Mouse (Mus musculus) liver, embryonic 15.5 days (tissue): ENCODE measurements around the gene Lhfpl5. TPM values are rescaled to one million over a fixed set of nuclear protein-coding genes. Genes with fewer than 3 reads are reported as not detected.
"Not testable (repeated sequence)": the region's sequence is repeated elsewhere in the genome, so short reads cannot be mapped to it uniquely, and the experiment has no call there.

Source experiments
- ATAC-seq: fragments of 200-750 bp; cut with Nextera tagmentation; 2 replicates; pipeline ENCODE4 v1.8.0; 2017; ENCODE audit warnings: moderate number of reproducible peaks, mild to moderate bottlenecking, moderate library complexity; ENCODE audit not compliant: insufficient read depth
- H3K27ac ChIP-seq: fragments of 300-500 bp; sonication (generic); replicated peaks from 2 replicates; pipeline ENCODE4 v1.5.1; 2015; ENCODE audit warnings: mild to moderate bottlenecking, inconsistent platforms
- H3K27me3 ChIP-seq: fragments of 300-500 bp; sonication (generic); 2 replicates; pipeline ENCODE4 v1.6.1; 2015; ENCODE audit warnings: mild to moderate bottlenecking, inconsistent platforms
- H3K36me3 ChIP-seq: fragments of 300-500 bp; sonication (generic); replicated peaks from 2 replicates; pipeline ENCODE4 v1.6.1; 2015; ENCODE audit warnings: moderate library complexity, mild to moderate bottlenecking, inconsistent platforms
- H3K4me1 ChIP-seq: fragments of 300-500 bp; sonication (generic); replicated peaks from 2 replicates; pipeline ENCODE4 v1.6.1; 2015; ENCODE audit warnings: inconsistent platforms
- H3K4me2 ChIP-seq: fragments of 300-500 bp; sonication (generic); 2 replicates; pipeline ENCODE4 v1.6.1; 2015; ENCODE audit warnings: moderate library complexity, mild to moderate bottlenecking, inconsistent platforms
- H3K4me3 ChIP-seq: fragments of 300-500 bp; sonication (generic); replicated peaks from 2 replicates; pipeline ENCODE4 v1.5.1; 2015; ENCODE audit warnings: mild to moderate bottlenecking, inconsistent platforms
- H3K9ac ChIP-seq: fragments of 300-500 bp; sonication (generic); 2 replicates; pipeline ENCODE4 v1.6.1; 2015; ENCODE audit warnings: moderate library complexity, mild to moderate bottlenecking, inconsistent platforms
- H3K9me3 ChIP-seq: fragments of 300-500 bp; sonication (generic); replicated peaks from 2 replicates; pipeline ENCODE4 v1.6.1; 2016; ENCODE audit warnings: inconsistent platforms
- WGBS: fragments of 180-500 bp; shearing (Covaris S2); methylation state at CpG from one replicate; pipeline ENCODE4 v1.1.7; 2015; ENCODE audit warnings: mixed read lengths; ENCODE audit not compliant: insufficient replicate concordance; 5-methylcytosine and 5-hydroxymethylcytosine counted together
- polyA plus RNA-seq: library from polyadenylated mRNA; unstranded; fragments of >200 nt; fragmentation: Nextera tagmentation; extraction: Ambion mirVana; gene quantifications from 2 replicates; pipeline ENCODE4 v1.2.1, GENCODE M21; 2015

The Lhfpl5 gene
- polyA plus RNA-seq, 1 experiment from 2014 or later: 0.06 TPM

DNA sequence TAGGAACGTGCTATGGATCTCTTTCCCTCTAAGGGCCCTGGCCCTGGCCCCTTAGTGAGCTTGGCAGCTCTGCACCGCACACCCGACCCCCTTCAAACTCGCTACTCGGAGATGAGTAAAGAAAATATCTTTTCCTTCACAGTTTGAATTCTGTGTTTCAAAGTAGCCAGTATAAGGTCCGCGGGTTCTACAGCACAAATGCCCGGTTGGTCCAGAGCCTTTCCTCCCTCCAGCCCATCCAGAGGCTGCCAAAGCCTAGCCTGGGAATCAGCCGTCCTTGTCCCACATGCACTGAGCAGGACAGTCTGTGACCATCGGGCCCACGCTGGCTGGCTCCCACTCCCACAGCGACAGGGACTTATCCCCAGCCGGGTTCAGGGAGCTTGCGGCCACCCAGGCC lies 26.3 kb upstream of the Lhfpl5 start, which contains the start of gene Clpsl2:
Clpsl2 (plus strand) TSS at position 301 of the 400 bp plus-strand sequence.
- Histone ChIP-seq H3K27me3 (no peaks in the 10 kb centered on the region; the same call in 1 of the 2 replicates), H3K27ac (no peak within 1 kb of the TSS), H3K9ac (no peak within 1 kb of the TSS), H3K9me3 (no peaks in the 10 kb centered on the region), H3K36me3 (no peaks in the 10 kb centered on the region), H3K4me3 (no peak within 1 kb of the TSS), H3K4me1 (no peaks in the 10 kb centered on the region), H3K4me2 (no peak within 1 kb of the TSS)
- ATAC-seq: no peak
- WGBS: 64% methylated on average over 14 of the region's 14 CpGs

DNA sequence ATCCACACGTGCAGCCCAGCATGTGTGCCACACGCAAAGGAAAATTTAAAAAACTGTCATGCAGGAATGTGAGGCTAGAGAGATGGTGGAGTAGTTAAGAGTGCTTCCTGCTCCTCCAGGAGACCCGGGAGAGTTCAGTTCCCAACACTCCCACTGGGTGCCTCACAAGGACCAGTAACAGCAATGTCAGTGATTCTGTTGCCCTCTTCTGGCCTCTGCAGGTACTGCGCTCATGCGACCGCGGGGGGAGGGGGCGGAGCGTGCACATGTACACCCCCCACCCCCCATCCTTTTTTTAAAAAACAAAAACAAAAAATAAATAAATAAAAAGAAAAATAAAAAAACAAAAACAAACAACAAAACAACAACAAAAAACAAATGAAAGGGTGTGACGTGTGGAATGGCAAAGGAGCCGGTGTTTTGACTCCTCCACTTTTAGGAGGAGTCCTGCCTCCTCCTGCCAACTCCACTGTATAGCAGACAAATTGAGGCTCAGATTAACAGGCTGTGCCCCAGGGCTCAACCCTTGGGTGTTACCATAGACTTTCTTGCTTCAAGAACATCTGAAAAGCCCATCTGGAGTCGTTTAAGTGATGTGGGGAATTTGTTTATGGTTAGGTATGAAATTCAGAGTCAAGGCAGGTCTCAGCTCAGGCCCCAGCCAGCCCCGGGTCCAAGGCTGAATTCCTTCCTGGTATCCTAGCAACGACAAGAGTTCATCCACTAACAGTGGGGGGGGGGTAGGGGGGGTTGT lies 22.2 kb upstream of the Lhfpl5 start:
- 9% methylated on average over 14 of the region's 14 CpGs for WGBS
- ATAC-seq: no peak
- no peak overlapping the region for H3K4me3 ChIP-seq
- no peaks in the 10 kb centered on the region for H3K36me3 ChIP-seq
- H3K9ac ChIP-seq: no peak overlapping the region
- H3K4me2 ChIP-seq: no peak overlapping the region
- H3K27ac ChIP-seq: no peak overlapping the region
- H3K9me3 ChIP-seq: no peaks in the 10 kb centered on the region
- no peaks in the 10 kb centered on the region for H3K27me3 ChIP-seq
- peaks cover 12% of the 10 kb centered on the region for H3K4me1 ChIP-seq

DNA sequence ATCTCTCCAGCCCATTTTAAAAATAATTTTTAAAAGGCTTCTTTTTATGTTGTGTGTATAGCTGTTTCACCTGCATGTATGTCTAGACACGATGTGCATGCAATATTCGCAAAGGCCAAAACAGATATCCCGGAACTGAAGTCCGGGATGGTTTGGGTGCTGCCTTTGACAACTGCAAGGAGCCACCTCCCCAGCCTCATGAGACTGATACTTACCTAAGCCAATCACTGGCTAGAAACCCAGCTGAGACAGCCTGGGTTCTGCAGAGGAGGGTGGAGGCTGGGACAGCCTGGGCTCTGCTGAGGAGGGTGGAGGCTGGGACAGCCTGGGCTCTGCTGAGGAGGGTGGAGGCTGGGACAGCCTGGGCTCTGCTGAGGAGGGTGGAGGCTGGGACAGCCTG lies 21.4 kb upstream of the Lhfpl5 start:
- H3K4me2 ChIP-seq, H3K27me3 ChIP-seq, H3K9me3 ChIP-seq, ATAC-seq, H3K4me3 ChIP-seq, H3K27ac ChIP-seq, H3K36me3 ChIP-seq, H3K9ac ChIP-seq: not testable (repeated sequence)
- peaks cover 12% of the 10 kb centered on the region for H3K4me1 ChIP-seq
- WGBS: 78% methylated on average over 4 of the region's 4 CpGs

DNA sequence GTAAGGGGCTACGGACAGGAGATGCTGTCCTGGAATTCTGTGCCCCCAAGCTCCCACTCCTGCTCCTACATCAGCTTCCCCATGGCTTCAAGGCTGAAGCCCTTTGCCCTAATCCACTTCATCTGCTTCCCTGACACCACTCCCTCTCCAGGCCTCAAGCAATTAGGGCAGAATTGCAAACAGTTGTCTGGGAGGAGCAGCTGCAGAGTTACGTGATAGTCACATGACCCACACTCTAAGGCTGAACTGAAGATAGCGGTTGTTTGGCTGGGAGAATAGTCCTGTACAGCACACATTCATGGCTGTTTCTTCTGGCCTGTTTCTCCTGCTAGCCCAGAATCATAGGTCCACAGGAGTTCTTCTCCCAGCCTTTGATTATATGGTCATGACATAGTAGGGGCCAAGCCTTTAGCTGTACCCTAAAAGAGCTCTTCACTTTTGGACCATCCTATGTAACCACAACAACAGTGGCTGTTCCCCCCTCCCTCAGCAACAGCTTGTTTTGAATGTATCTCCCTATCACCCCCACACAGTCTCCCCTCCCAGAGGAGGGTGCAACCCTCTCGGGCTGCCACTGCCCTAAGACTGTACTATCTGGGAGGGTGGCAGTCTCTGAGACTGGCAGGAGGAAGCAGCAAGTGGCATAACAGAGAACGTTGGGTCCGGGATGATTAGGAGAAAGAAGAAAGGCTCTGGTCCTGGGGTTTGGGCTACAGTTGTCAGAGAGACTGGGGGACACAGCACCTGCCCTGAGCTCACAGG lies 18.6 kb upstream of the Lhfpl5 start:
- no peaks in the 10 kb centered on the region for H3K36me3 ChIP-seq
- no peaks in the 10 kb centered on the region for H3K9me3 ChIP-seq
- H3K4me3 ChIP-seq: no peak overlapping the region
- H3K4me2 ChIP-seq: no peak overlapping the region
- H3K27ac ChIP-seq: no peak overlapping the region
- H3K4me1 ChIP-seq: peaks cover 15% of the 10 kb centered on the region
- no peak overlapping the region for H3K9ac ChIP-seq
- no peaks in the 10 kb centered on the region for H3K27me3 ChIP-seq
- WGBS: 29% methylated on average over 6 of the region's 6 CpGs
- peak; percentile 34; the same call in 1 of the 2 replicates for ATAC-seq

DNA sequence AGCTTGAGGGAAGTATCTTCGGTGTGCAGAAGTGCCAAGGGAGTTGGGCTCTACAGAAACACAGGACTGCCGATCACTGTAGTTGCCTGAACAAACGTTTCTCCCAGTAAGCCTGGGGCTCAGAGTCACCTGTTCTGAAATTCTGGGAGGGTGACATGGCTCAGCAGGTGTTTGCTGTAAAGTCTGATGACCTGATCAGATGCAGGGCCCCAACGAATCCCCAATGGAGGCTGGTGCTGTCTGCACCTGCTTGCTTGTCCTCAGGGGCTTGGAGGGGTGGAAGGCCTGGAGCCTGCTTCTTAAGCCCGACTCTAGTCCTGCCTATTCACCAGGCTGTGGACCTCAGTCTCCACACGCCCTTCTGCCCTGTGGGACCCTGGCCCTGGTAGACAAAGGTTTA lies 17.7 kb upstream of the Lhfpl5 start:
- H3K36me3 ChIP-seq: no peaks in the 10 kb centered on the region
- no peak for ATAC-seq
- H3K9me3 ChIP-seq: no peaks in the 10 kb centered on the region
- no peak overlapping the region for H3K27ac ChIP-seq
- 58% methylated on average over 6 of the region's 6 CpGs for WGBS
- no peak overlapping the region for H3K9ac ChIP-seq
- no peak overlapping the region for H3K4me2 ChIP-seq
- H3K27me3 ChIP-seq: no peaks in the 10 kb centered on the region
- peaks cover 15% of the 10 kb centered on the region for H3K4me1 ChIP-seq
- H3K4me3 ChIP-seq: no peak overlapping the region

DNA sequence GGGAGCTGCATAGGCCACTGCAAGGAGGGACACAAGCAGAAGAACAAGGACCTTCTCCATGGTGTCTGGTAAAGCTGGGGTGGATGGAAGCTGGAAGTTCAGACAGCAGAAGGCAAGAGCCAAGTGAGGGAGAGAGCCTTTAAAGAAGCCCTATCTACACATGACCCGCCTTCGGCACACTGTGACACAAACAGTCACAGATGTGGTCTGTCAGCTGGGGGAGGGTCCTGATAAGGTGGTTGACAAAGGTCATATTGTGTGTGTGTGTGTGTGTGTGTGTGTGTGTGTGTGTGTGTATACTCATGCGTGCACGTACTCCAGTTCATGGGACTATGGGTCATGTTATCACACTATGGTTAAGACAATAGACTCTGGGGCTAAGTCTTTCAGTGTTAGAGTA lies 14.8 kb upstream of the Lhfpl5 start, which contains the start of gene Clps:
Clps (minus strand) TSS at position 169 of the 400 bp plus-strand sequence.
- WGBS: 48% methylated on average over 4 of the region's 4 CpGs
- Histone ChIP-seq H3K36me3 (no peaks in the 10 kb centered on the region), H3K9me3 (no peaks in the 10 kb centered on the region), H3K27me3 (no peaks in the 10 kb centered on the region), H3K4me3 (no peak within 1 kb of the TSS), H3K4me2 (no peak within 1 kb of the TSS), H3K9ac (no peak within 1 kb of the TSS), H3K27ac (no peak within 1 kb of the TSS), H3K4me1 (peaks cover 15% of the 10 kb centered on the region)
- no peak for ATAC-seq

DNA sequence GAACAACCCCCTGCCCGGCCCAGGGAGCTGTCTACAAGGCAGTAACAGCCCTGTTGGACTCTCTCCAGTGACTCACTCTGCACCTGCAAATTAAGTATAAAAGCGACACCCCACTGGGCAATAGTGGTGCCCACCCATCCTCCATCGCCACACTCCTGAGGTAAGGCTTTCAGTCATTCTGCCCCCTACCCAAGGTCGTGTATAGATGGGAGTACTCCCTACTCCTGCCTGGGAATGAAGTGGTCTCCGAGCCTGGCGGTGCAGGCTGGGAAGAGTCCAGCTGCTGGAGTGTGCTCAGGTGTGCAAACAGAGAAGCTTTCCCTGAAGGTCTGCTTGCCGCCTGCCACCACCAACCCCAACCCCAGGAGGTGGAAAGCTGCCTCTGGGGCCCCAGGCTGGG lies 13.8 kb upstream of the Lhfpl5 start:
- H3K27ac ChIP-seq: no peak overlapping the region
- no peaks in the 10 kb centered on the region for H3K36me3 ChIP-seq
- no peak overlapping the region for H3K4me2 ChIP-seq
- H3K4me1 ChIP-seq: peaks cover 12% of the 10 kb centered on the region
- H3K4me3 ChIP-seq: no peak overlapping the region
- no peak overlapping the region for H3K9ac ChIP-seq
- no peaks in the 10 kb centered on the region for H3K9me3 ChIP-seq
- no peak for ATAC-seq
- WGBS: 43% methylated on average over 7 of the region's 7 CpGs
- no peaks in the 10 kb centered on the region for H3K27me3 ChIP-seq

DNA sequence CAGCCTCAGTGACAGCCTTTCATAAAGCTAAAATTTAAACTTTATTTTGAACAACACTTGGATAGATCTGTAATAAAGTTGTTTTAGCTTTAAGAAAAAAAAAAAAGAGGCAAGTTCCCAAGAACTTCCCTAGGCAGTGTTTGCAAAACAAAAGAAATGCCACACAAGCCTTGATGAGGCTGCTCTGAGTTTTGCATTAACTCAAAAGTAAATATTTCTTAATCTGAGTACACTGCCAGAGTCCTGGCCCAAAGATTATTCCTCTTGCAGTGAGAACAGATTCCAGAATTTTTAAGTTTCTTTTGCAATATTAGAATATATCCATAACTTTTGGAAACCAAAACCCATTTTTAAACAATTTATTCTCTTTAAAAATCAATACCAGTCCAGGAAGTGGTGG lies 10.3 kb upstream of the Lhfpl5 start:
- Histone ChIP-seq H3K4me3 (no peak overlapping the region), H3K36me3 (no peaks in the 10 kb centered on the region), H3K9ac (no peak overlapping the region), H3K27ac (no peak overlapping the region), H3K4me1 (0 out of 2 replicates have a peak, but pooled peaks cover 3% of the 10 kb centered on the region), H3K27me3 (no peaks in the 10 kb centered on the region), H3K9me3 (no peaks in the 10 kb centered on the region), H3K4me2 (no peak overlapping the region)
- no peak for ATAC-seq

DNA sequence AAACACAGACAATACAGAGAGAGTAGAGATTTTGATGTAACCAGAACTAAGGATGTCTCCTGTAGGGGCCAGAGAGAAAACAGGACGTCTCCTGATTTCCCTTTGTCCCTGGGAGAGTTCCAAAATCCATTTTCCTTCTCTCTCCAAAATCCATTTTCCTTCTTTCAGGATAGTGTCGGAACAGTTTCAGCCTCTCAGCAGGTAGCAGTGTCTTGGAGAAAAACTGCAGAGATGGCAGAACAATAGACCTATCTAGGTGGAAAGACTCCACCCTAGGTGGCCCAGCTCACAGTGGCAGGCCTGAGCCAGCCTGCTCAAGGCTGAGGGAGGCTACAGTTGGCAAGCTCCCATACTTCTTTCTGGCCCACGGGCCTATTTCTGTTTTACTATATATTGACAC lies 7.9 kb upstream of the Lhfpl5 start:
- Histone ChIP-seq H3K9me3 (no peaks in the 10 kb centered on the region), H3K27me3 (no peaks in the 10 kb centered on the region), H3K36me3 (no peaks in the 10 kb centered on the region), H3K9ac (no peak overlapping the region), H3K4me2 (no peak overlapping the region), H3K4me3 (no peak overlapping the region), H3K27ac (no peak overlapping the region), H3K4me1 (no peaks in the 10 kb centered on the region)
- no peak for ATAC-seq
- WGBS: 37% methylated on average over 3 of the region's 3 CpGs

DNA sequence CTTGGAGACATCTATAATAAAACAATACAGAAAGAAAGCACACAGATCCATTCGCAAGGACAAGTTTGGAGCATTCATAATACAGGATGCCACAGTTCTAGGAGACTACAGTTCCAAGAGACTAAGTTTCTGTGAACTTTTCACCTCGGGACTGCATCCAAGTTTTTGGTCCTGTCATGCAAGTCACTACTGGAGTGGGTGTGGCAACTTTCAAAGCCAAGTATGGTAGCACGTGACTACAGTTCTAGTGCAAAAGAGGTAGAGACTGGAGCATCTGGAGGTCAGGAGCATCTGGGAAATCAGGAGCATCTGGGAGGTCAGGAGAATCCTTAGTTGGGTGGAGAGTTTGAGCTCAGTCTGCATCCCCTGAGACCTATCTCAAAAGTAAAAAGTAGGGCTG lies 3.6 kb upstream of the Lhfpl5 start:
- Histone ChIP-seq H3K36me3 (no peaks in the 10 kb centered on the region), H3K9me3 (no peaks in the 10 kb centered on the region), H3K9ac (no peak overlapping the region), H3K4me1 (peaks cover 7% of the 10 kb centered on the region), H3K4me2 (no peak overlapping the region), H3K27me3 (peaks cover 9% of the 10 kb centered on the region; the same call in 1 of the 2 replicates), H3K4me3 (no peak overlapping the region), H3K27ac (no peak overlapping the region)
- ATAC-seq: no peak
- WGBS: 51% methylated on average over 3 of the region's 3 CpGs

DNA sequence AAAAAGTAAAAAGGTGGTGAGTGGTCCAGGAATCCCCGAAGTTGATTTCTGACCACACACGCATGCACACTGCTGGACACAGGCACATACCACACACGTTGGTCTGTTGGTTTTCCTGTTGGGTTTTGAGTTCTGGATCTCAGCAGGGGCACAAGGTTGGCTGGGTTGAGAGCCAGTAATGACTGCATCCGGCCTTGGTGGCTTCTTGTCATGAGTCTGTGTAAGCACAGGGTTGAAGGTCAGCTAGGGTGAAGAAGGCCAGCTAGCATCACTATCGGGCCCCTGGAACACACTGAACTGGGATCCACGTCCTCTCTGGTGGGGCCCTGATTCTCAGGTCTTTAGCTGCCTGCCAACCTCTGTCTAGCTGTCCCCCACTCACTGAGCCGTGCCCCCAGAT lies 2.9 kb upstream of the Lhfpl5 start:
- Histone ChIP-seq H3K36me3 (no peaks in the 10 kb centered on the region), H3K4me2 (no peak overlapping the region), H3K4me3 (no peak overlapping the region), H3K4me1 (peaks cover 7% of the 10 kb centered on the region), H3K9ac (no peak overlapping the region), H3K27me3 (peaks cover 9% of the 10 kb centered on the region; the same call in 1 of the 2 replicates), H3K9me3 (no peaks in the 10 kb centered on the region), H3K27ac (no peak overlapping the region)
- WGBS: 53% methylated on average over 7 of the region's 7 CpGs
- ATAC-seq: no peak
